Mouse (Mus musculus): ENCODE measurements around the gene Ppp1r13l.

The Ppp1r13l gene

GRCm38 (mm10) chr7:19413525-19413924 is 54.0 kb downstream of the Ppp1r13l start:
- in situ Hi-C loops (cut with MboI): no loop called here

- in situ Hi-C loops (cut with MboI): no loop called here
Observed at GRCm38 (mm10) chr7:19416590-19416989, 57.0 kb downstream of the Ppp1r13l start.

- in situ Hi-C loops (cut with MboI): no loop called here
Observed at GRCm38 (mm10) chr7:19420121-19420520, 60.6 kb downstream of the Ppp1r13l start.

GRCm38 (mm10) chr7:19420821-19421636 is 61.5 kb downstream of the Ppp1r13l start:
- in situ Hi-C loops (cut with MboI): no loop called here

GRCm38 (mm10) chr7:19423083-19423482 is 63.5 kb downstream of the Ppp1r13l start:
- in situ Hi-C loops (cut with MboI): no loop called here

GRCm38 (mm10) chr7:19424051-19424450 is 64.5 kb downstream of the Ppp1r13l start:
- in situ Hi-C loops (cut with MboI): no loop called here

- in situ Hi-C loops (cut with MboI): no loop called here
Observed at GRCm38 (mm10) chr7:19426349-19426748, 66.8 kb downstream of the Ppp1r13l start.

GRCm38 (mm10) chr7:19426888-19427287 is 67.3 kb downstream of the Ppp1r13l start:
- in situ Hi-C loops (cut with MboI): no loop called here
